Mouse (Mus musculus) ovary, postnatal 36 days (tissue): ENCODE results near the gene Ppp1r3g.

Experiments used
- DNase-seq: peaks from one replicate; pipeline ENCODE4 v3.0.0; 2022; ENCODE audit warnings: low spot score, mixed read lengths

Gene Ppp1r3g

GRCm38 (mm10) chr13:35995231-35995630, 36.6 kb downstream of the Ppp1r3g start:
- no peak for DNase-seq

- DNase-seq: no peak
Measured at GRCm38 (mm10) chr13:35995696-35996426, 37.2 kb downstream of the Ppp1r3g start.

GRCm38 (mm10) chr13:35997606-35998005, 39.0 kb downstream of the Ppp1r3g start:
- DNase-seq: no peak

GRCm38 (mm10) chr13:36000798-36001197, 42.2 kb downstream of the Ppp1r3g start:
- no peak for DNase-seq

GRCm38 (mm10) chr13:36009981-36010380, 51.3 kb downstream of the Ppp1r3g start:
- no peak for DNase-seq

GRCm38 (mm10) chr13:36015636-36016035, 57.0 kb downstream of the Ppp1r3g start:
- DNase-seq: no peak

- DNase-seq: no peak
Measured at GRCm38 (mm10) chr13:36018017-36018416, 59.4 kb downstream of the Ppp1r3g start.

- DNase-seq: peak; percentile 14
Measured at GRCm38 (mm10) chr13:36019309-36020274, 61.0 kb downstream of the Ppp1r3g start.
